Mouse (Mus musculus) ES-E14 (cell line): ENCODE data around the gene Adgb.

ENCODE experiments used
- MAFK ChIP-seq: IDR thresholded peaks from 2 replicates; pipeline ENCODE4 v1.6.1; 2014; ENCODE audit warnings: mild to moderate bottlenecking, low read depth, low read length, inconsistent platforms; ENCODE audit not compliant: insufficient read depth
- ZC3H11A ChIP-seq: IDR thresholded peaks from 2 replicates; pipeline ENCODE4 v1.6.1; 2012; ENCODE audit warnings: low read depth, mild to moderate bottlenecking, inconsistent platforms, low read length, borderline replicate concordance

GRCm38 (mm10) chr10:10314521-10314920 lies 157.6 kb downstream of the Adgb start:
- TF ChIP-seq ZC3H11A (no peak), MAFK (no peak)
